Mouse (Mus musculus) myocyte (in vitro differentiated cells): ENCODE results near the gene Slco3a1. TPM values are rescaled to one million over a fixed set of nuclear protein-coding genes. Genes with fewer than 3 reads are reported as not detected.

Experiments used
- H3K27me3 ChIP-seq: one replicate; pipeline ENCODE4 v1.6.1; 2011; ENCODE audit not compliant: control insufficient read depth, insufficient read depth, insufficient read length
- H3K36me3 ChIP-seq: one replicate; pipeline ENCODE4 v1.6.1; 2011; ENCODE audit not compliant: control insufficient read depth, insufficient read depth
- H3K4me2 ChIP-seq: one replicate; pipeline ENCODE4 v1.6.1; 2011; ENCODE audit warnings: low read depth, control low read depth
- H3K4me3 ChIP-seq: one replicate; pipeline ENCODE4 v1.5.1; 2011; ENCODE audit warnings: mild to moderate bottlenecking, control low read depth, moderate library complexity
- H3K79me2 ChIP-seq: one replicate; pipeline ENCODE4 v1.6.1; 2011; ENCODE audit not compliant: control insufficient read depth, insufficient read depth
- H3ac ChIP-seq: one replicate; pipeline ENCODE4 v1.6.1; 2011; ENCODE audit not compliant: control insufficient read depth, insufficient read length
- CEBPB ChIP-seq: IDR thresholded peaks from 2 replicates; pipeline ENCODE4 v1.6.1; 2011; ENCODE audit warnings: mild to moderate bottlenecking, moderate library complexity; ENCODE audit not compliant: poor library complexity, insufficient read depth, severe bottlenecking
- E2F4 ChIP-seq: IDR thresholded peaks from one replicate; pipeline ENCODE4 v1.6.1; 2011; ENCODE audit warnings: mild to moderate bottlenecking, control low read depth, moderate library complexity; ENCODE audit not compliant: insufficient read depth
- MAX ChIP-seq: IDR thresholded peaks from one replicate; pipeline ENCODE4 v1.6.1; 2011; ENCODE audit warnings: low read depth, mild to moderate bottlenecking, control low read depth
- MYOD1 ChIP-seq, 3 experiments: IDR thresholded peaks; one replicate each; pipeline ENCODE4 v1.6.1; 2011; ENCODE audit warnings: control low read depth in 2 of 3, low read depth in 2 of 3, mild to moderate bottlenecking in 2 of 3, moderate library complexity in 1 of 3; ENCODE audit not compliant: insufficient read length in 2 of 3, control insufficient read depth in 1 of 3
- MYOG ChIP-seq, 3 experiments: IDR thresholded peaks; one replicate each; pipeline ENCODE4 v1.6.1; 2011; ENCODE audit warnings: control low read depth in 2 of 3, low read depth in 2 of 3, mild to moderate bottlenecking in 2 of 3; ENCODE audit not compliant: insufficient read length in 2 of 3, control insufficient read depth in 1 of 3, insufficient read depth in 1 of 3
- POLR2A ChIP-seq: IDR thresholded peaks from one replicate; pipeline ENCODE4 v1.6.1; 2011; ENCODE audit warnings: low read depth, mild to moderate bottlenecking, control low read depth, moderate library complexity; ENCODE audit not compliant: insufficient read length
- POLR2AphosphoS2 ChIP-seq: IDR thresholded peaks from one replicate; pipeline ENCODE4 v1.6.1; 2011; ENCODE audit warnings: low read depth, control low read depth; ENCODE audit not compliant: insufficient read length
- REST ChIP-seq: IDR thresholded peaks from one replicate; pipeline ENCODE4 v1.6.1; 2011; ENCODE audit warnings: mild to moderate bottlenecking, control low read depth, moderate library complexity; ENCODE audit not compliant: insufficient read depth, insufficient read length
- SRF ChIP-seq: IDR thresholded peaks from one replicate; pipeline ENCODE4 v1.6.1; 2011; ENCODE audit warnings: low read depth; ENCODE audit not compliant: control insufficient read depth, insufficient read length
- TCF12 ChIP-seq: IDR thresholded peaks from one replicate; pipeline ENCODE4 v1.6.1; 2011; ENCODE audit warnings: mild to moderate bottlenecking, control low read depth; ENCODE audit not compliant: poor library complexity, insufficient read depth, severe bottlenecking
- TCF3 ChIP-seq: IDR thresholded peaks from one replicate; pipeline ENCODE4 v1.6.1; 2011; ENCODE audit warnings: low read depth, control low read depth; ENCODE audit not compliant: insufficient read length
- USF1 ChIP-seq: IDR thresholded peaks from one replicate; pipeline ENCODE4 v1.6.1; 2011; ENCODE audit warnings: low read depth, mild to moderate bottlenecking, control low read depth, moderate library complexity
- polyA plus RNA-seq: library from polyadenylated mRNA; unstranded; fragments of >200 nt; fragmentation: generic; extraction: Trizol; gene quantifications from one replicate; pipeline ENCODE4 v1.2.1, GENCODE M21; 2012; ENCODE audit warnings: missing spikeins

Gene Slco3a1
- polyA plus RNA-seq, 1 experiment: 50.7 TPM

- Histone ChIP-seq H3K36me3 (no peaks in the 10 kb centered on the region), H3K4me3 (no peak overlapping the region), H3K79me2 (peaks cover 14% of the 10 kb centered on the region), H3ac (no peak overlapping the region), H3K4me2 (no peak overlapping the region), H3K27me3 (no peaks in the 10 kb centered on the region)
- TF ChIP-seq MAX: no peak
- TF ChIP-seq E2F4: no peak
- no peak for TF ChIP-seq CEBPB
- TF ChIP-seq POLR2A: no peak
- TF ChIP-seq SRF: no peak
- TF ChIP-seq MYOD1 (IDR thresholded peaks at IDR 0.05; ENCODE audit: control insufficient read depth in 1 of 3, insufficient read length in 2 of 3, low read depth in 2 of 3): no peak
- no peak for TF ChIP-seq USF1
- no peak for TF ChIP-seq REST
- TF ChIP-seq MYOG (IDR thresholded peaks at IDR 0.05; ENCODE audit: control insufficient read depth in 1 of 3, insufficient read depth in 1 of 3, insufficient read length in 2 of 3, low read depth in 2 of 3): no peak
These were observed 171.4 kb downstream of the Slco3a1 start for GRCm38 (mm10) chr7:74383040-74383666.

GRCm38 (mm10) chr7:74382286-74382685, 172.3 kb downstream of the Slco3a1 start:
- Histone ChIP-seq H3K27me3 (no peaks in the 10 kb centered on the region), H3K4me2 (peak overlapping the region; percentile 46), H3K4me3 (no peak overlapping the region), H3ac (no peak overlapping the region), H3K36me3 (no peaks in the 10 kb centered on the region), H3K79me2 (peaks cover 10% of the 10 kb centered on the region)
- TF ChIP-seq TCF3 (no peak), USF1 (no peak), MYOD1 (IDR thresholded peaks at IDR 0.05; ENCODE audit: control insufficient read depth in 1 of 3, insufficient read length in 2 of 3, low read depth in 2 of 3) (no peak), MYOG (IDR thresholded peaks at IDR 0.05; ENCODE audit: control insufficient read depth in 1 of 3, insufficient read depth in 1 of 3, insufficient read length in 2 of 3, low read depth in 2 of 3) (no peak), REST (no peak), TCF12 (no peak), E2F4 (no peak), POLR2A (no peak), POLR2AphosphoS2 (no peak), MAX (no peak), SRF (no peak), CEBPB (no peak)

GRCm38 (mm10) chr7:74381881-74382281, 172.7 kb downstream of the Slco3a1 start:
- peaks cover 9% of the 10 kb centered on the region for H3K79me2 ChIP-seq
- no peaks in the 10 kb centered on the region for H3K36me3 ChIP-seq
- no peak overlapping the region for H3ac ChIP-seq
- no peak overlapping the region for H3K4me3 ChIP-seq
- H3K27me3 ChIP-seq: no peaks in the 10 kb centered on the region
- H3K4me2 ChIP-seq: peak overlapping the region; percentile 46
- TF ChIP-seq USF1 (no peak), POLR2AphosphoS2 (no peak), MYOD1 (IDR thresholded peaks at IDR 0.05; ENCODE audit: control insufficient read depth in 1 of 3, insufficient read length in 2 of 3, low read depth in 2 of 3) (no peak), MYOG (IDR thresholded peaks at IDR 0.05; ENCODE audit: control insufficient read depth in 1 of 3, insufficient read depth in 1 of 3, insufficient read length in 2 of 3, low read depth in 2 of 3) (no peak), SRF (no peak), CEBPB (no peak), E2F4 (no peak), MAX (no peak), TCF12 (no peak), REST (no peak), TCF3 (no peak), POLR2A (no peak)

- no peaks in the 10 kb centered on the region for H3K36me3 ChIP-seq
- peaks cover 9% of the 10 kb centered on the region for H3K79me2 ChIP-seq
- TF ChIP-seq CEBPB (no peak), REST (no peak), MYOD1 (IDR thresholded peaks at IDR 0.05; ENCODE audit: control insufficient read depth in 1 of 3, insufficient read length in 2 of 3, low read depth in 2 of 3) (no peak), TCF12 (no peak), SRF (no peak), E2F4 (no peak), MAX (no peak), POLR2A (no peak), TCF3 (no peak)
These were observed 173.5 kb downstream of the Slco3a1 start for GRCm38 (mm10) chr7:74381051-74381450.

GRCm38 (mm10) chr7:74377909-74378308, 176.7 kb downstream of the Slco3a1 start:
- H3K36me3 ChIP-seq: no peaks in the 10 kb centered on the region
- no peak overlapping the region for H3K4me3 ChIP-seq
- H3K79me2 ChIP-seq: peaks cover 9% of the 10 kb centered on the region
- no peak for TF ChIP-seq CEBPB
- TF ChIP-seq MAX: no peak
- no peak for TF ChIP-seq E2F4
- TF ChIP-seq TCF12: no peak
- no peak for TF ChIP-seq SRF
- TF ChIP-seq USF1: no peak
- TF ChIP-seq MYOD1 (IDR thresholded peaks at IDR 0.05; ENCODE audit: control insufficient read depth in 1 of 3, insufficient read length in 2 of 3, low read depth in 2 of 3): no peak
- TF ChIP-seq POLR2AphosphoS2: no peak
- H3ac ChIP-seq: no peak overlapping the region
- H3K27me3 ChIP-seq: no peaks in the 10 kb centered on the region
- H3K4me2 ChIP-seq: no peak overlapping the region

More at GRCm38 (mm10) chr7:74381051-74381450, 173.5 kb downstream of the Slco3a1 start:
- no peak overlapping the region for H3ac ChIP-seq
- H3K27me3 ChIP-seq: no peaks in the 10 kb centered on the region
- H3K4me3 ChIP-seq: no peak overlapping the region
- no peak overlapping the region for H3K4me2 ChIP-seq
